ENCODE assay signal across 8 mouse cellular contexts in genomic region chr11:107859288-107859687, GRCm38 (mm10). TPM values are rescaled to one million over a fixed set of nuclear protein-coding genes. Genes with fewer than 3 reads are reported as not detected.
DNase-seq lines count a peak whose midpoint lies in the region; ATAC-seq lines count a peak whose summit lies in the region.

No protein-coding gene starts in this region.

- intact Hi-C loops in heart, postnatal 25 days (cut with DNase I): no loop called here

- peak; percentile 18 to 61 for DNase-seq in heart, adult 18-20 months
- no peak for DNase-seq in heart, postnatal 25 days (ENCODE audit: low spot score)
- peak; percentile 78 for DNase-seq in 416B (ENCODE audit: low read depth)
- DNase-seq in ZHBTc4 (ENCODE audit: low read depth, low spot score): peak; percentile 82
- peak; percentile 85 for DNase-seq in embryo, embryonic 10.5 days (ENCODE audit: low spot score)
- peak; percentile 55 for DNase-seq in kidney, postnatal 14 days
- peak; percentile 48 for DNase-seq in thymus, postnatal 14 days

- ATAC-seq in megakaryocyte progenitor cell, adult 5-6 weeks (replicated peaks; ENCODE audit: poor library complexity): peak; percentile 89

RNA-seq across cellular contexts. Expression of gene Cacng5, which starts 55.6 kb away (rescaled TPM):
- total RNA-seq in heart, adult 18-20 months (2021): not detected
- under 1 TPM; 0.06 to 0.10 TPM for total RNA-seq in heart, postnatal 25 days (2021)
- not detected in 2 replicates for total RNA-seq in megakaryocyte progenitor cell, adult 5-6 weeks (2015)
- total RNA-seq in megakaryocyte progenitor cell, adult 5-6 weeks (2017): not detected in 2 replicates
